Mouse (Mus musculus) stomach, adult 2 months (tissue): ENCODE results near the gene C2cd5. TPM values are rescaled to one million over a fixed set of nuclear protein-coding genes. Genes with fewer than 3 reads are reported as not detected.

ENCODE experiments used
- polyA plus RNA-seq: library from polyadenylated mRNA; depleted of rRNA; stranded (reverse); fragments of >200 nt; gene quantifications from 2 replicates; pipeline ENCODE4 v1.2.3, GENCODE M21; 2012; rRNA removed

Gene C2cd5
- polyA plus RNA-seq = 1.2 and 2.7 TPM in 2 replicates

GRCm38 (mm10) chr6:143099681-143100382 lies at the start of gene C2cd5:
C2cd5 (minus strand) TSS chr6:143100141.

DNA sequence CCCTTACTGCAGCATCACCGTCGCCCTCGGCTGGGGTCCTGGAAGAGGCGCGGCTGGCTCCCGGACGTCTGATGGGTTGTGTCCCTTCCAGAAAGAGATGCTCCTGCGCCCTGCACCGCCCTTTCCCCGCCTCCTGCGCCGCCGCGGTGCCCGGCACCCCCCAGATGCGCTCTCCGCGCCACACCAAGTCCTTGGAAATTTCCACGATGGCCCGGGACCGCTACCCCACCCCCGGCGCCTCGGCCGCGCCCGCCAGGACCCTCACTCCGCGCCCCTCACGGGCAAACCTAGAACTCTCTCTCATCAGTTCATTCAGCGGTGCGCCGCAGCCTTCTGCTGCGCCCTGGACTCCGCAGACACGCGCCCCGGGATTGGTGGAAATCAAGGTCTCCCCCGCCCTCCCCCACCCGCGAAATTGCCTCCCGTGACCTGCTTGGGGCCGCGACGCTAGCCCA lies 135.8 kb downstream of the C2cd5 start, which contains the start of gene St8sia1:
Gene St8sia1, minus strand, starts transcription at position 377 of the 455 bp plus-strand sequence.

Other genes starting within 250 kb of the C2cd5 start
- 0.04 TPM in 1 of 2 replicates, not detected in the other for gene St8sia1, start 135.7 kb downstream of the C2cd5 start, polyA plus RNA-seq
- gene Etnk1, start 67.1 kb upstream of the C2cd5 start, polyA plus RNA-seq = 13.7 and 19.4 TPM in 2 replicates